In the genomic region with DNA sequence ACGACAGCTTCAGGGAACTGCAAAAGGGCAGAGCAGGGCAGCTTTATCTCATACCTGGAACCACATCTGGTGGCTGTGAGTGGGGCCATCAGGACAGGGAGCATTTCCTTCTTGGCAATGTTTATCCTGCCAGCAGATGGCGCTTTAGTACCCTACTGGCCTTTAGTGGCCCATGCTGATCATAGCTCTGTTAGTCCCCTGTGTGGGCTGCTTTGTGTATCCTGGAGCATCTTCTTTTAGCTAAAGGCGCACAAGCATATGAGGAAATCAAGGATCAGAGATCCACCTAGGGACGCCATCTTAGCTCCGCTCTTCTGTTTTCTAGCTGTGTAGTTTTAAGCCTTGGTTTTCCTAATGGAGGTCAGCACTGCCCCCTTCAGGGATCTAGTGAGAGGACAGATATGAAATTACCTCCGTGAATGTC, we compare ENCODE assay signal across 9 mouse cellular contexts. TPM values are rescaled to one million over a fixed set of nuclear protein-coding genes. Genes with fewer than 3 reads are reported as not detected.
DNase-seq lines count a peak whose midpoint lies in the region; ATAC-seq and TF ChIP-seq lines count a peak whose summit lies in the region.
"Had no signal": no experiment of that assay in that cellular context is flagged by ENCODE, and none has a peak within 500 bp of the region (broad histone marks: within the 10 kb centered on the region; RNA-seq: fewer than 3 reads in every experiment).

No protein-coding gene starts in this region.

- no peaks in the 10 kb centered on the region for H3K36me3 ChIP-seq in G1E (replicated peaks)
- no peaks in the 10 kb centered on the region for H3K36me3 ChIP-seq in hindbrain, embryonic 12.5 days
- H3K36me3 ChIP-seq in liver, embryonic 15.5 days (replicated peaks), result no peaks in the 10 kb centered on the region
- H3K36me3 ChIP-seq: neural tube, embryonic 12.5 days had no signal

- peaks cover 27% of the 10 kb centered on the region for H3K27me3 ChIP-seq in G1E (ENCODE audit: insufficient read depth, low read length)
- no peaks in the 10 kb centered on the region for H3K27me3 ChIP-seq in hindbrain, embryonic 12.5 days
- peaks cover 16% of the 10 kb centered on the region; the same call in 1 of the 2 replicates for H3K27me3 ChIP-seq in liver, embryonic 15.5 days
- H3K27me3 ChIP-seq: neural tube, embryonic 12.5 days had no signal

- WGBS in hindbrain, embryonic 12.5 days, result 28% methylated on average over 6 of the region's 6 CpGs
- 12% methylated on average over 6 of the region's 6 CpGs for WGBS in liver, embryonic 15.5 days (ENCODE audit: insufficient replicate concordance)

- ATAC-seq in G1E (ENCODE audit: extremely low read depth, insufficient number of reproducible peaks, low FRiP score, poor library complexity, severe bottlenecking), result peak; percentile 40; the same call in 1 of the 2 replicates
- peak; percentile 9; the same call in 1 of the 2 replicates for ATAC-seq in hindbrain, embryonic 12.5 days (ENCODE audit: low FRiP score)
- ATAC-seq in liver, embryonic 15.5 days (ENCODE audit: insufficient read depth), result peak; percentile 45; the same call in 1 of the 2 replicates
- ATAC-seq in activated CD4-positive, CD25-positive, alpha-beta regulatory T cell, adult 4 months, result no peak

- H3K9ac ChIP-seq in hindbrain, embryonic 12.5 days, result no peak overlapping the region
- H3K9ac ChIP-seq in liver, embryonic 15.5 days, result no peak overlapping the region
- H3K9ac ChIP-seq: neural tube, embryonic 12.5 days had no signal

- H3K27ac ChIP-seq in hindbrain, embryonic 12.5 days, result no peak overlapping the region
- no peak overlapping the region for H3K27ac ChIP-seq in liver, embryonic 15.5 days (replicated peaks)
- H3K27ac ChIP-seq: neural tube, embryonic 12.5 days had no signal

- peak; percentile 76 for TF ChIP-seq CTCF in G1E (IDR thresholded peaks at IDR 0.05; ENCODE audit: low read depth, low read length)

- H3K9me3 ChIP-seq in G1E (replicated peaks), result no peaks in the 10 kb centered on the region
- no peaks in the 10 kb centered on the region for H3K9me3 ChIP-seq in hindbrain, embryonic 12.5 days (replicated peaks)
- H3K9me3 ChIP-seq in liver, embryonic 15.5 days (replicated peaks), result no peaks in the 10 kb centered on the region
- H3K9me3 ChIP-seq: neural tube, embryonic 12.5 days had no signal

- H3K4me3 ChIP-seq in G1E (ENCODE audit: low read depth, low read length), result no peak overlapping the region
- H3K4me3 ChIP-seq in hindbrain, embryonic 12.5 days, result no peak overlapping the region
- no peak overlapping the region for H3K4me3 ChIP-seq in liver, embryonic 15.5 days (replicated peaks)
- H3K4me3 ChIP-seq: neural tube, embryonic 12.5 days had no signal

- H3K4me1 ChIP-seq in G1E (ENCODE audit: insufficient read depth, low read depth, low read length), result no peaks in the 10 kb centered on the region
- peaks cover 8% of the 10 kb centered on the region for H3K4me1 ChIP-seq in hindbrain, embryonic 12.5 days
- peaks cover 10% of the 10 kb centered on the region; the same call in 1 of the 2 replicates for H3K4me1 ChIP-seq in liver, embryonic 15.5 days (replicated peaks)

- DNase-seq in kidney, adult 18-20 months, result peak; percentile 49
- no peak for DNase-seq in kidney, adult 11 months
- DNase-seq in G1E (ENCODE audit: low spot score), result peak; percentile 66
- DNase-seq in adrenal gland, postnatal 36 days, result peak; percentile 45 to 64
- DNase-seq in retina, postnatal 7 days (ENCODE audit: low read depth, low spot score), result peak; percentile 36

- H3K4me2 ChIP-seq in hindbrain, embryonic 12.5 days (replicated peaks), result no peak overlapping the region
- H3K4me2 ChIP-seq in liver, embryonic 15.5 days, result no peak overlapping the region
- H3K4me2 ChIP-seq: neural tube, embryonic 12.5 days had no signal

RNA-seq across cellular contexts. Expression of gene Tnnt2, which starts 11.0 kb away (rescaled TPM):
- total RNA-seq in G1E (2014; fragmentation: Nextera tagmentation) (not detected in 2 replicates), G1E (2017) (0.17 and 0.38 TPM in 2 replicates)
- not detected in 2 replicates for polyA plus RNA-seq in G1E (2012)
- 1 to 10 TPM; 2.5 to 2.6 TPM for total RNA-seq in adrenal gland, postnatal 36 days (2021)
- polyA plus RNA-seq in hindbrain, embryonic 12.5 days (2016; fragmentation: Nextera tagmentation; extraction: Ambion mirVana), result 5.1 and 18.5 TPM in 2 replicates
- polyA plus RNA-seq in liver, embryonic 15.5 days (2015; fragmentation: Nextera tagmentation; extraction: Ambion mirVana), result 8.0 and 11.4 TPM in 2 replicates
- polyA plus RNA-seq in activated CD4-positive, CD25-positive, alpha-beta regulatory T cell, adult 4 months (2017; shearing (Covaris generic)), result under 1 TPM; 0.46 to 0.83 TPM

RNA-seq across cellular contexts. Expression of gene Lad1, which starts 28.8 kb away (rescaled TPM):
- not detected in 2 replicates for total RNA-seq in G1E (2014; fragmentation: Nextera tagmentation)
- total RNA-seq in G1E (2017), result 0.16 TPM in 1 of 2 replicates, not detected in the other
- polyA plus RNA-seq in G1E (2012), result not detected in 2 replicates
- not detected for total RNA-seq in adrenal gland, postnatal 36 days (2021)
- 1.1 and 3.5 TPM in 2 replicates for polyA plus RNA-seq in hindbrain, embryonic 12.5 days (2016; fragmentation: Nextera tagmentation; extraction: Ambion mirVana)
- polyA plus RNA-seq in liver, embryonic 15.5 days (2015; fragmentation: Nextera tagmentation; extraction: Ambion mirVana), result 0.30 and 0.56 TPM in 2 replicates
- polyA plus RNA-seq in activated CD4-positive, CD25-positive, alpha-beta regulatory T cell, adult 4 months (2017; shearing (Covaris generic)), result 10 to 100 TPM in 1 of 2 experiments, 1 to 10 TPM in 1; 7.8 to 12.4 TPM
